Mouse (Mus musculus) MEL (cell line): ENCODE results near the gene Tnfrsf19.

ENCODE experiments used
- CTCF ChIP-seq, 3 experiments: IDR thresholded peaks in 2 of 3; conservative IDR thresholded peaks in 1 of 3; 2 replicates each; pipeline ENCODE4 v1.5.1; 2011 to 2012; ENCODE audit warnings: low read length in 3 of 3, low read depth in 2 of 3, mild to moderate bottlenecking in 2 of 3, improper control_type of control experiment in 1 of 3, inconsistent platforms in 1 of 3, mixed read lengths in 1 of 3, moderate library complexity in 1 of 3; ENCODE audit not compliant: control insufficient read depth in 1 of 3, insufficient read depth in 1 of 3, poor library complexity in 1 of 3, severe bottlenecking in 1 of 3
- E2F4 ChIP-seq: IDR thresholded peaks from 2 replicates; pipeline ENCODE4 v1.6.1; 2011; ENCODE audit warnings: low read depth, low read length, improper control_type of control experiment, borderline replicate concordance
- HCFC1 ChIP-seq: IDR thresholded peaks from 2 replicates; pipeline ENCODE4 v1.6.1; 2012; ENCODE audit warnings: low read depth, mild to moderate bottlenecking, inconsistent platforms, low read length, improper control_type of control experiment, moderate library complexity
- SIN3A ChIP-seq: IDR thresholded peaks from 2 replicates; pipeline ENCODE4 v1.6.1; 2012; ENCODE audit warnings: low read length, improper control_type of control experiment, inconsistent platforms
- TAL1 ChIP-seq: IDR thresholded peaks from 2 replicates; pipeline ENCODE4 v1.6.1; 2012; ENCODE audit warnings: mild to moderate bottlenecking, inconsistent platforms, low read length, moderate library complexity, mixed read lengths
- ZKSCAN1 ChIP-seq: IDR thresholded peaks from 2 replicates; pipeline ENCODE4 v1.6.1; 2012; ENCODE audit warnings: low read depth, mild to moderate bottlenecking, inconsistent platforms, low read length, improper control_type of control experiment, moderate library complexity

DNA sequence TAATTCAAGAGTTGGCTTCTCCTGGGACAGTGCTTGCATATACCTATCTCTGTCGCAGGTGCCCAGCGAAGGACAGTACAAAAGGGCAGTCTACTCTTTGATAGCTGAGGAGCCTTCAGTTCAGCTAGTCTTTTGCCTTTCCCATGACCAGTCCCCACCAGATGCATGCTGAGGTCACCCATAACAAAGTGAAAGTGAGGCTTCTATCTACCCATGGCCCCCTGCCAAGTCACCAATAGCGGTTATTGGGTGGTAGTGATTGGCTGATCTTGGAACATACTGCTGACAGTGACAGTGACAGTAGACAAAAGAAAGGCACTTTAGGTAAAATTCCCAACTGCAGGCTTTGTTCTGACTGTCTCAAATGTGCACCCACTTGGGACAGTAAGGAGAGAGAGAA is 53.2 kb downstream of the Tnfrsf19 start:
- TF ChIP-seq ZKSCAN1 (no peak), HCFC1 (no peak), CTCF (IDR thresholded peaks at IDR 0.05 in 2 of 3, conservative IDR thresholded peaks at IDR 0.05 in 1 of 3; ENCODE audit: control insufficient read depth in 1 of 3, insufficient read depth in 1 of 3, low read depth in 2 of 3, low read length in 3 of 3, poor library complexity in 1 of 3, severe bottlenecking in 1 of 3) (no peak), TAL1 (no peak), SIN3A (no peak), E2F4 (no peak)
